Mouse (Mus musculus): ENCODE results near the gene Pml.

Pml gene

GRCm38 (mm10) chr9:58201091-58201842 is 48.3 kb downstream of the Pml start:
- no peak for DNase-seq

- DNase-seq, result no peak
Observed at GRCm38 (mm10) chr9:58200270-58201090, 49.1 kb downstream of the Pml start.

GRCm38 (mm10) chr9:58199381-58200269 is 50.0 kb downstream of the Pml start:
- DNase-seq, result peak; percentile 59

- DNase-seq, result peak; percentile 22
Observed at GRCm38 (mm10) chr9:58198801-58199371, 50.7 kb downstream of the Pml start.

GRCm38 (mm10) chr9:58197781-58198701 is 51.5 kb downstream of the Pml start:
- peak; percentile 71 for DNase-seq

GRCm38 (mm10) chr9:58196610-58197567 is 52.7 kb downstream of the Pml start:
- DNase-seq, result peak; percentile 34

- DNase-seq, result no peak
Observed at GRCm38 (mm10) chr9:58196141-58196540, 53.4 kb downstream of the Pml start.

- DNase-seq, result no peak
Observed at GRCm38 (mm10) chr9:58195671-58196070, 53.9 kb downstream of the Pml start.

- DNase-seq, result no peak
Observed at GRCm38 (mm10) chr9:58194222-58194621, 55.4 kb downstream of the Pml start.

GRCm38 (mm10) chr9:58184456-58184855 is 65.1 kb downstream of the Pml start:
- DNase-seq, result no peak

GRCm38 (mm10) chr9:58179390-58179789 is 70.2 kb downstream of the Pml start:
- no peak for DNase-seq

GRCm38 (mm10) chr9:58177165-58177564 is 72.4 kb downstream of the Pml start:
- DNase-seq, result no peak

- DNase-seq, result peak; percentile 56
Observed at GRCm38 (mm10) chr9:58175745-58176487, 73.7 kb downstream of the Pml start.

- peak; percentile 50 for DNase-seq
Observed at GRCm38 (mm10) chr9:58174818-58175251, 74.8 kb downstream of the Pml start.

- DNase-seq, result no peak
Observed at GRCm38 (mm10) chr9:58172863-58173262, 76.7 kb downstream of the Pml start.

- DNase-seq, result no peak
Observed at GRCm38 (mm10) chr9:58169426-58169825, 80.2 kb downstream of the Pml start.

GRCm38 (mm10) chr9:58168880-58169279 is 80.7 kb downstream of the Pml start:
- peak; percentile 36 for DNase-seq
